Mouse (Mus musculus) cerebral cortex, adult 2 months (tissue): ENCODE results near the gene Gm20388.

Source experiments
- WGBS: fragments of 180-500 bp; shearing (Covaris S2); methylation state at CpG from one replicate; pipeline ENCODE4 v1.1.7; 2018; 5-methylcytosine and 5-hydroxymethylcytosine counted together

The Gm20388 gene

GRCm38 (mm10) chr8:121233196-121233595, 1322.6 kb downstream of the Gm20388 start:
- 70% methylated on average over 4 of the region's 4 CpGs for WGBS

- WGBS = 75% methylated on average over 7 of the region's 7 CpGs
Observed at GRCm38 (mm10) chr8:121234915-121235314, 1324.3 kb downstream of the Gm20388 start.

GRCm38 (mm10) chr8:121239640-121240039, 1329.0 kb downstream of the Gm20388 start:
- WGBS = 84% methylated on average over 6 of the region's 6 CpGs

GRCm38 (mm10) chr8:121241761-121242552, 1331.3 kb downstream of the Gm20388 start:
- 31% methylated on average over 14 of the region's 14 CpGs for WGBS

- WGBS = 46% methylated on average over 13 of the region's 13 CpGs
Observed at GRCm38 (mm10) chr8:121242671-121243070, 1332.0 kb downstream of the Gm20388 start.

- WGBS = 69% methylated on average over 7 of the region's 7 CpGs
Observed at GRCm38 (mm10) chr8:121248823-121249222, 1338.2 kb downstream of the Gm20388 start.

GRCm38 (mm10) chr8:121249433-121249832, 1338.8 kb downstream of the Gm20388 start:
- WGBS = 86% methylated on average over 1 of the region's 1 CpGs

GRCm38 (mm10) chr8:121251089-121251488, 1340.4 kb downstream of the Gm20388 start:
- WGBS = 71% methylated on average over 11 of the region's 11 CpGs

- 75% methylated on average over 14 of the region's 14 CpGs for WGBS
Observed at GRCm38 (mm10) chr8:121255727-121256265, 1345.2 kb downstream of the Gm20388 start.

GRCm38 (mm10) chr8:121258126-121258792, 1347.6 kb downstream of the Gm20388 start:
- 78% methylated on average over 21 of the region's 21 CpGs for WGBS

GRCm38 (mm10) chr8:121262728-121263389, 1352.2 kb downstream of the Gm20388 start:
- WGBS = 74% methylated on average over 21 of the region's 21 CpGs

GRCm38 (mm10) chr8:121263390-121263775, 1352.7 kb downstream of the Gm20388 start:
- WGBS = 78% methylated on average over 14 of the region's 14 CpGs

GRCm38 (mm10) chr8:121264260-121264659, 1353.6 kb downstream of the Gm20388 start:
- WGBS = 91% methylated on average over 9 of the region's 9 CpGs

- 86% methylated on average over 8 of the region's 8 CpGs for WGBS
Observed at GRCm38 (mm10) chr8:121271542-121271941, 1360.9 kb downstream of the Gm20388 start.

- 74% methylated on average over 14 of the region's 14 CpGs for WGBS
Observed at GRCm38 (mm10) chr8:121273195-121273594, 1362.6 kb downstream of the Gm20388 start.

- 44% methylated on average over 15 of the region's 15 CpGs for WGBS
Observed at GRCm38 (mm10) chr8:121273620-121274019, 1363.0 kb downstream of the Gm20388 start.

GRCm38 (mm10) chr8:121280414-121280813, 1369.8 kb downstream of the Gm20388 start:
- 85% methylated on average over 9 of the region's 9 CpGs for WGBS

GRCm38 (mm10) chr8:121289346-121289745, 1378.7 kb downstream of the Gm20388 start:
- WGBS = 91% methylated on average over 5 of the region's 5 CpGs

GRCm38 (mm10) chr8:121290547-121290946, 1379.9 kb downstream of the Gm20388 start:
- 63% methylated on average over 17 of the region's 17 CpGs for WGBS

- 93% methylated on average over 10 of the region's 10 CpGs for WGBS
Observed at GRCm38 (mm10) chr8:121293418-121293817, 1382.8 kb downstream of the Gm20388 start.

GRCm38 (mm10) chr8:121294234-121295108, 1383.8 kb downstream of the Gm20388 start:
- WGBS = 66% methylated on average over 29 of the region's 29 CpGs
